Mouse (Mus musculus) brain, embryonic 14.5 days (tissue): Measurements from ENCODE around the gene Cdhr3.

Source experiments
- CTCF ChIP-seq: fragments of 200-500 bp; IDR thresholded peaks from 2 replicates; pipeline ENCODE4 v1.5.1; 2012; ENCODE audit warnings: inconsistent platforms, mild to moderate bottlenecking, moderate library complexity, borderline replicate concordance; ENCODE audit not compliant: insufficient read depth, insufficient read length; ENCODE audit errors: extremely low read depth
- POLR2A ChIP-seq: fragments of 200-500 bp; IDR thresholded peaks from 2 replicates; pipeline ENCODE4 v1.6.1; 2012; ENCODE audit warnings: mild to moderate bottlenecking, inconsistent platforms, borderline replicate concordance; ENCODE audit not compliant: poor library complexity, insufficient read depth, insufficient read length, severe bottlenecking; ENCODE audit errors: extremely low read depth

DNA sequence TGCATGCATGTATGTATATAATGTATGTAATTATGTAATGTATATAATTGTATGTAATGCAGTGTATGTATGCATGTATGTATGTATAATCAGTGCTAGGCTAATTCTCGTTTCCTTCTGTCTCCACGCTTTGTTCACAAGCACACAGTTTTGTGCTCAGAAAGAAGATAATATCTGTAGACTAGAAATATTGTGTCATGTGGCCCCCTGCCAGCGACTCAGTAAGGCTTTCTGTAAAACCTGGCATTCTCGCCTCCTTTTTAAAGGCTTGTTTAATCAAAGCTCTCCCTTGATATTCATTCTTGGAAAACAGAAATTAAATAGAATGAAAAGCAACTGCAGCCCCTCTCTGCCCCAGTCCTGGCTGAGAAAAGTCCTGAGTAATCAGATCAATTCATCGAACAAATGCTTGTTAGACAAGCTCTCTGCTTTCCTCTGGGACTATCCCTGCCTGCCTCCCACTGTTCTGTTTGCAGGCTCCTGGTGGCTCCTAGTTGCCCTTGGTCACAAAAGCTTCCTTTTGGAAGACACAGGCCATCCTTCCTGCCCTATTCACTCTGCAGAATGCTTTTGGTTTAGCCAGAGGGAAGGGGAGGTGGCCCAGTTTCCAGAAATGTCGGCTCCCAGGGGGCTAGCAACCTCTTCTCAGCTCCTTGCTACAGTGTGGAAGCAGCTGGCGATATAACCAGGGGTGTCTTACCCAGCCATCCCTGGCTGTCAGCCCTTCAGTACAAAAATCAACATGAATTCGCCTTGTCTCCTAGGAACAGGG is 20.6 kb downstream of the Cdhr3 start:
- TF ChIP-seq CTCF = no peak
- TF ChIP-seq POLR2A = no peak
